Mouse (Mus musculus) G1E (cell line): ENCODE measurements around the gene Ntn5. TPM values are rescaled to one million over a fixed set of nuclear protein-coding genes. Genes with fewer than 3 reads are reported as not detected.
A peak's percentile ranks its signal among the peaks of the same experiment; 100 is the strongest.

Experiments used
- ATAC-seq: 2 replicates; pipeline ENCODE4 v1.8.0; 2016; ENCODE audit warnings: mild to moderate bottlenecking; ENCODE audit not compliant: insufficient number of reproducible peaks, poor library complexity, low FRiP score, severe bottlenecking; ENCODE audit errors: extremely low read depth
- DNase-seq: peaks from one replicate; pipeline ENCODE4 v3.0.0; 2012; ENCODE audit warnings: low spot score
- H3K27me3 ChIP-seq: 2 replicates; pipeline ENCODE4 v1.6.1; 2012; ENCODE audit warnings: mild to moderate bottlenecking, low read length, inconsistent platforms; ENCODE audit not compliant: insufficient read depth
- H3K36me3 ChIP-seq: replicated peaks from 2 replicates; pipeline ENCODE3; 2012; ENCODE audit warnings: mild to moderate bottlenecking, inconsistent platforms
- H3K4me1 ChIP-seq: 2 replicates; pipeline ENCODE4 v1.6.1; 2012; ENCODE audit warnings: low read depth, low read length, inconsistent platforms, mixed read lengths; ENCODE audit not compliant: insufficient read depth
- H3K4me3 ChIP-seq: 2 replicates; pipeline ENCODE4 v1.5.1; 2012; ENCODE audit warnings: low read depth, mild to moderate bottlenecking, inconsistent platforms, low read length, moderate library complexity, mixed read lengths
- H3K9me3 ChIP-seq: replicated peaks from 2 replicates; pipeline ENCODE4 v1.6.1; 2012; ENCODE audit warnings: inconsistent platforms
- CTCF ChIP-seq: IDR thresholded peaks from 2 replicates; pipeline ENCODE4 v1.5.1; 2012; ENCODE audit warnings: low read depth, low read length, inconsistent platforms, mixed read lengths
- GATA1 ChIP-seq: IDR thresholded peaks from 2 replicates; pipeline ENCODE4 v1.6.1; 2012; ENCODE audit warnings: borderline replicate concordance, low read length, inconsistent platforms, mixed read lengths
- GATA2 ChIP-seq: IDR thresholded peaks from 2 replicates; pipeline ENCODE4 v1.6.1; 2012; ENCODE audit warnings: low read depth, low read length, inconsistent platforms, borderline replicate concordance
- POLR2AphosphoS5 ChIP-seq: IDR thresholded peaks from 2 replicates; pipeline ENCODE4 v1.6.1; 2012; ENCODE audit warnings: low read depth, low read length, inconsistent platforms; ENCODE audit not compliant: insufficient replicate concordance
- TAL1 ChIP-seq: conservative IDR thresholded peaks from 2 replicates; pipeline ENCODE4 v1.6.1; 2012; ENCODE audit warnings: low read depth, low read length, inconsistent platforms, mixed read lengths
- polyA plus RNA-seq: library from polyadenylated mRNA; stranded (reverse); fragments of >175 nt; gene quantifications from 2 replicates; pipeline ENCODE4 v1.2.3, GENCODE M21; 2012
- total RNA-seq, 2 experiments: library from RNA; stranded (forward) in 1 of 2; stranded (reverse) in 1 of 2; fragments of 200-1000 nt in 1 of 2; fragments of >200 nt in 1 of 2; fragmentation: Nextera tagmentation in 1 of 2; gene quantifications; 2 replicates each; pipeline ENCODE4 v1.2.3; 2014 to 2017

Ntn5 gene
- total and polyA plus RNA-seq, 3 experiments = 0.21 TPM; not detected in 2

DNA sequence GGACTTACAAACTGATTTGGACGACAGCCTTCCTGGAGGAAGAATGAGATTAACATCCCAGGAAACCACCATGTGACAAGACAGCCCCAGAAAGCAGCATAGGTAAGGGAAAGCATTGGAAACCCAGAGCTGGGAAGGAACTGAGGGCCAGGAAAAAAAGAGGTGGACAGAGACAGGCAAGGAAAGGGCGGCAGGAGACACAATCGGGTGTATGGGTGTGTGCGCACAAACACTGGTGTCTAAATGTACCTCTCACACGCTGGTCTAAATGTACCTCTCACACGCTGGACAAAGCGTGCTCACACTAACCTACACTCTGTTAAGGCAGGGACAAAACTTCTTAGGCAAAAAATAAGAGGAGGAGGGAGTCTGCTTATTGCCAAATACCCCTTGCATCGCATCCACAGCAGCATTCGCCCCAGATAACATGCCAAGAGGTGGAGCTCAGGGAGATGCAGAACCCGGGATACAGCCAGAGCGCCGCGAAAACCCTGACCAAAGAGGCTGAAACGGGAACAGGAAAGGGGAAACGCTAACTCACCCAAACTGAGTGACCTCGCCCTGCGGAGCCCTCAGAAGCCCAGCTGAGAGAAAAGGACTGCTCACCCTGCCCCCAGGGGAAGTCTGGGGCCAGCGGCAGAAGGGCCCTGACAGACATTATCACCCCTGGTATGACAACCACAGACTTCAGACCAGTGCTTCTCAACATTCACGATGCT lies 32.1 kb downstream of the Ntn5 start:
- H3K27me3 ChIP-seq = no peaks in the 10 kb centered on the region
- no peak for DNase-seq
- peak overlapping the region; percentile 77 for H3K4me3 ChIP-seq
- peaks cover 76% of the 10 kb centered on the region for H3K36me3 ChIP-seq
- peaks cover 65% of the 10 kb centered on the region for H3K4me1 ChIP-seq
- H3K9me3 ChIP-seq = no peaks in the 10 kb centered on the region
- ATAC-seq = no peak
- no peak for TF ChIP-seq TAL1
- TF ChIP-seq GATA2 = no peak
- TF ChIP-seq GATA1 = no peak
- no peak for TF ChIP-seq POLR2AphosphoS5
- no peak for TF ChIP-seq CTCF

DNA sequence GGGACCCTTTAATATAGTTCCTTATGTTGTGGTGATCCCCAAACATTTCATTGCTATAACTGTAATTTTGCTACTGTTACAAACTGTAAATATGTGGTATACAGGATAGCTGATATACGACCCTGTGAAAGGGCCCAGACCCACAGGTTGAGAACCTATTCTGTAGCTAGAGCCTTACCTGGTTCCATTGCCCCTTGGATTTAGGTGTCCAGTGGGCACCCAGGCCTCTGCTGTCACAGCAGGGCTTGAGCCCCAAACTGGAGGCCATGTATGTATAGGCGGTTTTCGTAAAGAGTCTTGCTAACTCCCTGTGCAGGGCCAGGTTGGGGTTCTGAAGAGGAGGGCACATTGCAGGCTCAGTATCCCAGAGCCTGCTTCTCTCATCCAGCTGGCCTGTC lies 32.6 kb downstream of the Ntn5 start:
- H3K9me3 ChIP-seq = no peaks in the 10 kb centered on the region
- peaks cover 71% of the 10 kb centered on the region for H3K4me1 ChIP-seq

GRCm38 (mm10) chr7:45716952-45717917 lies 33.4 kb downstream of the Ntn5 start:
- Histone ChIP-seq H3K4me1 (peaks cover 74% of the 10 kb centered on the region), H3K36me3 (peaks cover 76% of the 10 kb centered on the region), H3K9me3 (no peaks in the 10 kb centered on the region), H3K4me3 (peak overlapping the region; percentile 77), H3K27me3 (no peaks in the 10 kb centered on the region)
- DNase-seq (no peak), ATAC-seq (no peak)
- no peak for TF ChIP-seq TAL1
- no peak for TF ChIP-seq CTCF
- TF ChIP-seq POLR2AphosphoS5 = no peak
- TF ChIP-seq GATA1 = no peak
- no peak for TF ChIP-seq GATA2

More for the DNA sequence above, 32.6 kb downstream of the Ntn5 start:
- no peak for ATAC-seq
- Histone ChIP-seq H3K4me3 (peak overlapping the region; percentile 77), H3K27me3 (no peaks in the 10 kb centered on the region), H3K36me3 (peaks cover 76% of the 10 kb centered on the region)
- TF ChIP-seq GATA2 (no peak), GATA1 (no peak), POLR2AphosphoS5 (no peak), CTCF (no peak), TAL1 (no peak)
- DNase-seq = no peak

- H3K4me3 ChIP-seq = peak within 1 kb of the TSS; percentile 77
- H3K9me3 ChIP-seq = no peaks in the 10 kb centered on the region
- DNase-seq (peak; percentile 74), ATAC-seq (peak; percentile 62)
- TF ChIP-seq TAL1 = no peak
- TF ChIP-seq GATA2 = no peak
- peak; percentile 77 for TF ChIP-seq POLR2AphosphoS5
- TF ChIP-seq GATA1 = no peak
- no peaks in the 10 kb centered on the region for H3K27me3 ChIP-seq
- peaks cover 77% of the 10 kb centered on the region for H3K4me1 ChIP-seq
- H3K36me3 ChIP-seq = peaks cover 76% of the 10 kb centered on the region
These were observed 34.1 kb downstream of the Ntn5 start, which contains the start of gene Sphk2 for GRCm38 (mm10) chr7:45717918-45718297. Sphk2 (minus strand) TSS chr7:45718002.

GRCm38 (mm10) chr7:45718331-45718730 lies 34.5 kb downstream of the Ntn5 start:
- Histone ChIP-seq H3K9me3 (no peaks in the 10 kb centered on the region), H3K27me3 (no peaks in the 10 kb centered on the region), H3K4me3 (peak overlapping the region; percentile 77), H3K4me1 (peaks cover 77% of the 10 kb centered on the region), H3K36me3 (peaks cover 76% of the 10 kb centered on the region)
- ATAC-seq = no peak
- TF ChIP-seq TAL1 (no peak), POLR2AphosphoS5 (no peak), GATA2 (no peak), GATA1 (no peak), CTCF (no peak)
- DNase-seq = no peak

DNA sequence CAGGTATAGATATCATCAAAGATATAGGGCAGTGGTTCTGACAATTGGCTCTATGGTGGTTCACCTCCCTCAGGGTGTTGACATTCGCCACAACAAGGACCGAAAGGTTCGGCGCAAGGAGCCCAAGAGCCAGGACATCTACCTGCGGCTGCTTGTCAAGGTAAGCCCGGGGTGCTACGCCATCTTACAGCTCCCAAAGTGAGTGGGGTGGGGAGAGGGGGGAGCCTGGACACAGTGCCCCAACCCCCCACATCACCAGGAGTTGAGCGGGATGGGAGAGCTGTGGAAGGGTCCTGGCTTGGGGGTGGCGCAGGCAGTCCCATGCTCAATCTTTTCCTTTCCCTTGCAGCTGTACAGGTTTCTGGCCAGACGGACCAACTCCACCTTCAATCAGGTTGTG lies 35.4 kb downstream of the Ntn5 start:
- H3K27me3 ChIP-seq = no peaks in the 10 kb centered on the region
- peak overlapping the region; percentile 77 for H3K4me3 ChIP-seq
- ATAC-seq (no peak), DNase-seq (no peak)
- H3K36me3 ChIP-seq = peaks cover 76% of the 10 kb centered on the region
- peaks cover 76% of the 10 kb centered on the region for H3K4me1 ChIP-seq
- H3K9me3 ChIP-seq = no peaks in the 10 kb centered on the region
- TF ChIP-seq POLR2AphosphoS5 (0 out of 2 replicates have a peak, but pooled peaks have one; percentile 39), GATA1 (no peak)
